Mouse (Mus musculus) R1 (cell line): Measurements from ENCODE around the gene Appl2.
A peak's percentile ranks its signal among the peaks of the same experiment; 100 is the strongest.
"Not testable (repeated sequence)": the region's sequence is repeated elsewhere in the genome, so short reads cannot be mapped to it uniquely, and the experiment has no call there.

Source experiments
- DNase-seq: peaks from one replicate; pipeline ENCODE4 v3.0.0-alpha.2; 2018; ENCODE audit warnings: low read depth, low spot score

Appl2 gene

DNA sequence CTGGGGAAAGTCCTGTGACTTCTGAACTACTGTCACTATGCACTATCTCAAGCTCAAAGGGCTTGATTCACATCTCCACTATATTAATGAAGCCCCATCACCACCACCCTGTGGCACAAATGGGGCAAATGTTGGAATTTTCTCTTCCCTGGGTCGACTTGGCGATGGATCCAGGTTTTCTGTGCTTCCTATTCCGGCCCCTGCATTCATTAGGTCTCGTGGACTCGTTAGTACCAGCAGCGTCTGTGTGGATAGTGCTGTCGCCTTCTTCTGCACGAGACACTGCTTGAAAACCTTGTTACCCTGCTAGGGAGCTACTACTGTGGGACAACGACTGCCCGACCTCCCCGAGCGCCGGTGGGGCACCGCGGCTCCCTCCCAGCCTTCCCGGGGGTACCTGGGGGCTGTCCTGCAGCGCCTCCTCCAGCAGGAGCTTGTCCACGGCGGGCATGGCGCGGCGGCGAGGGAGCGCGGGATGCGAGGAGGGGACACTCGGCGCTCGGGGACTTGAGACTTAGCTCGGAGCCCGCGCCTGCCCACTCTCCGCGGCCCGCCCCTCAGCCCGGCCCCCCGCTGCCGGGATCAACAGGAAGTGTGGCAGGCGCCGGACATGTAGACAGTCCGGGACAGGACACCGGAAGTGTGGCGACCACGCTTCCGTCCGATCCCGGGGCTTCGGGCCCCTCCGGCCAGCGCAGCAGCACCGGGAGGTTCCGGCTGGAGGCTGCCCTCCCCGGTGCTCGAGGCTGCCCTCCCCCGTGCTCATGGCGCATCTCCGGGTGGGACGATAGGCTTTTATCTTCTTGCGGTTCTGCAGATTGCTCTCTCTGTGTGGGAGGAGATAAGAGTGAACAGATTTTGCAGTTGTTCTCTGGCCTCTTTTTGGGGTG is at the start of gene Appl2:
Gene Appl2, minus strand, starts transcription at position 608 of the 890 bp plus-strand sequence.
- peak; percentile 80 for DNase-seq

DNA sequence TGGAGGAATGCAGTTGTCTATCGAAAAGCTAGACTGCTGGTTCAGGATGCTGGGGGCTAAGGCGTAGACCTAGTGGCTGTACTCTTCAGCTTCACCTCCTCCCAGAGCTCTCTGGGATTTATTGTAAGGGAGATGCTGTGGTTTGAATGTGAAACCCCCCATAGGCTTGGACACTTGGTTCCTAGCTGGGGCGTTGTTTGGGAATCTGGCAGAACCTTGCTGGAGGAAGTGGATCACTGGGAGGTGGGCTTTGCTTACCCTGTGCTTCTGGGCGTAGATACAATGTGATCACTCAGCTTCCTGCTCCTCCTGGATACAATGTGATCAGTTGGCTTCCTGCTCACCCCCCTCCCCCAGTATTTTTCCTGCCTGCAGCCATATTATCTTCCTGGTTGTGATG is 47.7 kb upstream of the Appl2 start:
- peak; percentile 56 for DNase-seq

DNA sequence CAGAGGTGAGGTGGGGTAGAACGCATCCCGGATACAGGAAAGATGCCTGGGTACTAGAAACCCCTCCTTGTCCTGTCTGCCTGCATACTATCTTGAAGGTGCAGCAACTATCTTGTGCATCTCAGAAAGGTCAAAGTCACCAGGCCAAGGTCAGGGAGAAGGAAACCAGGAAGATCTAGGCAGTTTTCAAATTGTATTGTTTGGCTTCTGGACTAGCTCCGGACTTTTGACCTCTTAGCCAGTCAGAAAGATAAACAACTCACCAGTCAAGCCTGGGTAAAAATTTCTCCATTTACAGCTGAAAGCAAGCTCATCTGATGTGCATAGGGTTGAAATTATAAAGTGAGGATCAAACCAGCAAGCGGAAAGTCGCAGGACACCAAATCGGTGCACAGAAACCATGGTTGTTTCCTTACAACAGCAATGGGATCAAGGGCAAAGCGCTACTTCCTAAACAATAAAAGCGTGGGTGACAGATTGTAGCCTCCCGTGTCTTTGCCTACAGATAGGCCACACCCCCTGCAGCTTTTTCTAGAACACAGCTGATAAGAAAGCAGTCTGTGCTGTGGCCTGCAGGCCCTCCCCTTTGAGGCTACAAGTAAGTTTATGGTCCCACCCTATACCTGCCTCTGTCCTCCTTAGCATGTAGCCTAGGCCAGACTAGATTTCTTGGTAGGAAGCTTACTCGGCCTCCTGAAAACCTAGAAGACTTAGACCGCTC is 43.8 kb upstream of the Appl2 start:
- DNase-seq = no peak

DNA sequence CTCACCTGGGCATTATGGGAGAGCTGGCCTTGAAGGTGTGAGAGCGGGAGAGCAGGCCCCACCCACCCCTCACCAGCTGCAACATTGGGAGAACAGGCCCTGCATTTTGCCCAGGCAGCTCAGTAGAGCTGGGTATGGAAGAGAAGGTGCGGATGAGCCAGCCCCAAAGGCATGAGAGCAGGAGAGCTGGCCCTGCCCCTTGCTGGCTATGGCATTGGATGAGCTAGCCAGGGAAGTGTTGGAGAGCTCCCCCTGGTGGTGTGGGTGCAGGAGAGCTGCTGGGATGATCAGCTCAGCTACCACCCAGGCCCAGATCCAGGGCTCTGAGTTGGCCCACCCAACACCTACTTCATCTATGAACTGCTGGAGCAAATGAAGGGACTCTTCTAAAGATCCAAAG is 39.7 kb upstream of the Appl2 start:
- DNase-seq = no peak

DNA sequence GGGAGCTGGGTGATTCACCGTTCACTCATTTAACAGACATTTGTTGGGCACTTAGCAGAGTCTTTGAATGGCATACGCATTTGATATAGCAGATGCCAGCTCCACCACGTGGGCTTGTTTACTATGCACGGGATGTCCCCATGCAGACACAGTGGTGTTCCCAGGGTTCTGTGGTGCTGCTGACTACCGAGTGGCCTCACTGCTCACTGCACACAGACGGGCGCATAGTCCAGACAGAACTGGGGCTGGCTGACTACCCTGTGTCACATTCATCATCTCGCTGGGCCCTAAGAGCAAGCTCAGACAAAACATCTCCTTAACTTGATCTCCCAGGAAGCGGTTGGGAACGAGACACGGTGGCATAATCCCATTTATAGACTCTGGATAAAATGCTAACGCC is 32.8 kb upstream of the Appl2 start:
- no peak for DNase-seq

DNA sequence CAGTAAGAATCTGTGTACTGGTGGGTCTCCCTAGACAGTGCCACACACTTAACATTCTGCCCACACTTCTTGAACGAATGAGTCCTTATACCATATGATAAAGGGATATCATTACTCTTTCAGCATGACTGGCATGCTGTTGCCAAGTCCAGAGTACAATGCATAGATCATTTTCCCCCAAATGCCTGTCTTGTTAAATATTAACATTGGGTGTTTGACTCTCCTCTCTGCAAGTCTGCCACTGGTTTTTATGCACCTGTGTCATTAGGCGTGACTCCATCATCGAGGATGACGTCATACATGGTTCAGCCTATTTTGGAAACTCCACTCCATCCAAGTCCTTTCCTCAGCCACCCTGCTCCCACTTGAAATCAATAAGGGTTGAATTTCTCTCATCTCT is 18.0 kb upstream of the Appl2 start:
- DNase-seq = no peak

DNA sequence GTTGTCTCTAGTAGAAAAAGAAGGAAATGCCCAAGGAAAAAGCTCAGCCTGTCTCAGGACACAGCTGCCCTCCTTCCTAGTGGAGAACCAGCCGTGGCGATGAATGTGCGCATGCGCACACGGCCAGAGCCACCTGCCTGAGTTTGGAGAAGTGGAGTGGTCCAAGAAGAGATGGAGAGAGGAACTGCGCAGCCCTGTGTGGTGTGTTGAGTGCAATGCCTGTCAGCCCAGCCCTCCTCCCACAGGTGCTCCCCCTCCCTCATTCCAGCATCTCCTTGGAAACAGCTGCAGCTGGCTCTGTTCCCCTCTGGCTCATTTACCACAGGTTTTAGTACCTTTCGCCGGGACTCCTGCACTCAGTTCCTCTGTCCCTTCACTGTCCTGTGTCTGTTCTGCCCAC is 13.4 kb upstream of the Appl2 start:
- peak; percentile 78 for DNase-seq

DNA sequence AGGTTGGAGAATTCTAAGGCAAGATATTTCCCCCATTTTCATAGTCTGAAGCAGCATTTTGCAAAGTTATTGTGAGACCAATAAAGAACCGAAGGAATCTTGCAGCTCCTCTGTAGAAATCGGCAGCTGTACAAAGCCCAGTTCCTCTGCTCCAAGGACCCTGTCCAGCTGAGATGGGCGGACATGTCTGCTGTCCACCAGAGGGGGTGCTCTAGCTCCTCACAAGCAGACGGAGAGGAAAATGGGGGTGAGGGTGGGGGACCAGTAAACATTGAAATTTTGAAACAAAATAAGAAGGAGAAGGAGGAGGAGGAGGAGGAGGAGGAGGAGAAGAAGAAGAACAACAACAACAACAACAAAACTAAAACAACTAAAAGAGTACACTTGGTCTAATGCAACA is 12.1 kb upstream of the Appl2 start:
- DNase-seq = no peak

DNA sequence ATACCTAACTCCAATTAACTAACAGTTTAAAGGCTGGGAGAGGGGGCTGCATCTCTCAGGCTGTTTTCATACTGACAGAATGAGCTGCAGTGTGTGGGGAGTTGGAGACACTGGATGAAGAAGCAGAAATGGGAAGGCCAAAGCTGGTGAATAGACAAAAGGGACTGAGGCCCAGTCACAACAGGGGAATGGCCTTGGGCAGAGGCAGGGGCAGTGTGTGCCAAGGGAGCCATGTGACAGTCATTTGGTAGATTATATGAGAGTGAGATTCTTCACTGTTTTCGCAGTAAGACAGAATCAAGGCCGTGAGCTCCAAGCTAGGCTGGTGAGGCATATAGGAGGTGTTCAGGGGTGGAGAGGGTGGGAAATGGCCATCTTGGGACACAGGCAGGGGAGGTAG is 6.1 kb upstream of the Appl2 start:
- DNase-seq = no peak

DNA sequence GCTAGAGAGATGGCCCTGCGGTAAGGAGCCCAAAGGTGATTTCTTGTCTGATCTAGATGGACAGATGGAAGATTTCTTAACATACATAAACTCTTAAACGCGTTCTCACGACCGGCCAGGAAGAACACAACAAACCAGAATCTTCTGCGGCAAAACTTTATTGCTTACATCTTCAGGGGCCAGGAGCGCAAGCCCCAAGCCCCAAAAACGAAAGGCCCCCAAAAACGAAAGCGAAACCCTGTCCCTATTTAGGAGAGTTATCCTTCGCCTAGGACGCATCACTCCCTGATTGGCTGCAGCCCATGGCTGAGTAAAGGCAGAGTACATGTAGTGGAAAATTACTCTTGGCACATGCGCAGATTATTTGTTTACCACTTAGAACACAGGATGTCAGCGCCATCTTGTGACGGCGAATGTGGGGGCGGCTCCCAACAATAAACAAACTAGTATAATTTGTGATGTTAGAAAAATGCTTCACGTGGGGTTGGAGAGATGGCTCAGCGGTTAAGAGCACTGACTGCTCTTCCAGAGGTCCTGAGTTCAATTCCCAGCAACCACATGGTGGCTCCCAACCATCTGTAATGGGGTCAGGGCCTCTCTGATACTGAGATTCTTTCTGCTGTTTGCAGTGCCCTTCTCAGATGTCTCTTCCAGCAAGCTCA is 3.8 kb upstream of the Appl2 start:
- DNase-seq = not testable (repeated sequence)

DNA sequence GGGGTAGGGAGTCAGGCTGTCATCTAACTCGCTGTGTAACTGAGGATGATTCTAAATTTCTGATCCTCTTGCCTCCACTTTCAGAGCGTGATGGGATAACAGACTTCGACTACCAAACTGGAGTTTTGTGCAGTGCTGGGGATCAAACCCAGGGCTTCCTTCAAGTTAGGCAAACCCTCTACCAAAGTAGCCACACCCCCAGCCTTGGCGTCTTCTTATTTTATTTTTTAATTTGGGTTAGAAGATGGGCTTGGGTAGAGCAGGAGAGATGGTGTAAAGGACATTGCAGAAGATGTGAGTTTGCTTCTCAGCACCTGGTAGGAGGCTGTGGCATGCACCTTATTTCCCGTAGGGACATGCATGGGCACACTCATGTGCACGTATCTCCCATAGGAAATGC is 499 bp upstream of the Appl2 start:
- no peak for DNase-seq

DNA sequence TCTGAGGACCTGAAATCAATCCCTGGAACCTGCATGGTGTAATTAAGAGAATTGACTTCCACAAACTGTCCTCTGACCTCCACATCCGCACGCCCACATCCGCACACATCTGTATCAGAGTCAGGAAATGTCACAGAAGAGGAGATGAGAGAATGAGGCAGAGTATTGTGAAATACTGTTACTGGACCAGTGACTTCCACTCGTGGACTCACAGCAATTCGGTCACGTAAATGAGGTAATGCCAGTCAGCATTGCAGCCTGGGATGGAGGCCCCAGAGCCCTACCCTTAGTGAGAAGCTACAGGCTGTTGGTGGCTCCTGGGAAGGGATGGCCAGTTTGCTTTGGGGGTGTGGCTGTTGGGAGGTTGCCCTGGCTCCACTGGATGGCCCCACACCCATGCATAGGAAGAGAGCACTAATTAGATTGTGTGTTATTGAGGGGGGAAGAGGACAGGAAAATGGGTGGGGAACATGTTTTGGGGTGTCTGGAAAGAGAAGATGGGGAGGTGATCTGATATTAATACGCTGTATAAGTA is 2.1 kb downstream of the Appl2 start:
- no peak for DNase-seq

DNA sequence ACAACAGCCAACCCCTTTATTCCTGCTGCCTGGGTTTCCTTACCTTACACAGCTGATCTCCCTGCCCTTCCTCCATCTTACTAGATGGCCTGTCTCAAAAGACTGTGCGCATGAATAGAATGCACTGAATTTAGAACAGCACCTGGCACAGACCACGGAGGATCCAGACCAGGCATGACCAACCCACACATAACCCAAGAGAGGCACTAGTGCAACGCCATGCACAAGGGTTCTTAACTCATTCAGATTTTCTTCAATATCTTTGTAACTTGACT is 2.9 kb downstream of the Appl2 start:
- no peak for DNase-seq

DNA sequence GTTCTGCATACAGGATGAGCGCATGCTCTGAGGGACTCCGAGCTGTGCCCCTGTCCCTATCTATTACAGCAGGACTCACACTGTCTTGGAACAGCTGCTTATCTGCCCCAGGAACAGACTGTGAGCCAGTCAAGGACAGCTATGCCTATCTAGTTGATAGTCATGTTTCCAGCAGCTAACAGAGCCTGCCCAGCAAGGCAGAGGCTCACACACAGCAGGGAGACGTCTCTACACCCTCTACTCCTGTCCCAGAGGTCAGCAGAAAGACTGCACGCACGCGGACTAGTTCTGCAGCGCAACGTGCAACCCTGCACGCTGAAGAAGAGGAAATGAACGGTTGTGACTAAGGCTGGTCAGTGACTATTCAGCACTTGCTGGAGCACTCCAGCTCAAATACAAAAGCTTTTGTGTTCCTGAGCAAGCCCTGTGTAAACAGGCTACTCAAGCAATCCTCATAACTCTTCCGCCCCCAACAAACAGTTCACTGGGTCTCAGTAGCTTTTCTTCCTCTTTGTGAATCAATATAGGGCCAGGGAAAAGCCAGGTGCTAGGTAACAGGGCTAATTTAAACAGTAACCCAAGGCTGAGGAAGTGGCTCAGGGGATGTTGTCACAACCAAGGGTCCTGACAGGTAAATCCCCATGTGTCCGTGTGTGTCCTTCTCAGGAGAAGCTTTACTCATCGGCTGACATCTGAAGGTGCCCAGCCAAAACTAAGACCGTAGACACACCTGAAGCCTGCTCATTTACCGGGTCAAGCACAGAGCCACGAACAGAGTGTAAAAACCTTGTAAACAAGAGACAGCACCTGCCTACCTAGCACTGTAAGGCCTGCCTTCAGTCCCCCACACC is 3.4 kb downstream of the Appl2 start:
- peak; percentile 17 for DNase-seq

DNA sequence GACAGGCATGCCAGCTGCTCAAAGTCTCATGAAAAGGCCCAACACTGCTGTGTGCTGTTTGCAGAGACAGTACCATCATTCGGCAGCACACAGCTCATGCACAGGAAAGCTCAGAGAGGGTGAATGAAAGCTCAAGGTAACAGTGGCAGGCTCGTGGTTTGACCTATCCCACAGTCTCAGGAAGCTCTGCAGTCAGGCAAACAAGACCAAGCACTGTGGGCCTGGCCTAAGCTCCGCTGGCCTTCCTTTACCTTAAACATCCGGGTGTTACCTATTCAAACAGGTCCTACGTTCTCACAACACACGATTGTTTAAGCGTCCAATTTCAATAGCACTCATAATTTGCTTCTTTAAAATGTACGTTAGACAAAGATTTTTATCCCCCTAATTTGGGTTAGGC is 4.4 kb downstream of the Appl2 start:
- no peak for DNase-seq

DNA sequence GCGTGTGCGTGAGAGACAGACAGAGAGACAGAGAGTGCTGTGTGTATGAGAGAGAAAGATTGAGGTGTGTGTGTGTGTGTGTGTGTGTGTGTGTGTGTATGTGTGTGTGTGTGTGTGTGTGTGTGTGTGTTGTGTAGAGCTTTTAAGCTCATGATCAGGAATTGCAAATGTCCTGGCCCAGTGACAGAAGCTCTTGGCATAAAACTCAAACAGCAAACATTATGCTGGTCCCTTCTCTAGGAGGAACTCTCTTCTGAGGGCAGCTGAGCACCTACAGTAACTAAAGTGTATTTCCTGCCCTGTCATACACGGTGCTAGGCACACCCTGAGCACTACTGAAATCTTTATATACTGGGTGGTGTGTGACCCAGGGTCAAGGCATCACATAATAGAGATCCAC is 6.9 kb downstream of the Appl2 start:
- no peak for DNase-seq

DNA sequence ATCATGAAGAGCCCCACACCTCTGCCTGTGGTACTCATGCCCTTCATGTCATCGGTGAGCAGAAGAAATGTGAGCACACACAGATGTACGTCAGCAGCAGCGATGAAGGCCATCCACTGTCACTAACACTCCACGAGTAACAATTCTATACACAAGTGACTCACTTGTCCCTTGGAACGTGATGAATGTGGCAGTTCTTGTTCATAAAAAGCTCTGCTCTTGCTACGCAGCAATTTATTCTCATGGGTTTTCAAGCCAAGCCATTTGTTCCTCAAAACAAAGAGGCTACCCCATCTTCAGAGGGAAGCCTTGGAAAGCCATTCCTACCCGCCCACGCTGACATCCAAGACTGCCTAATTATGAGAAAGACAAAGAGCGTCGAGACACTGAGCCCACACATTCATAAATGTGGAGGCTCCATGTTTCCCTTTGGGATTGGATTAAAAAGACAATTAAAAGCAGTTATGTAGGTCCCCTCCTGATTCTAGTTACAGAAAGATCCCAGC is 8.6 kb downstream of the Appl2 start:
- DNase-seq = no peak

DNA sequence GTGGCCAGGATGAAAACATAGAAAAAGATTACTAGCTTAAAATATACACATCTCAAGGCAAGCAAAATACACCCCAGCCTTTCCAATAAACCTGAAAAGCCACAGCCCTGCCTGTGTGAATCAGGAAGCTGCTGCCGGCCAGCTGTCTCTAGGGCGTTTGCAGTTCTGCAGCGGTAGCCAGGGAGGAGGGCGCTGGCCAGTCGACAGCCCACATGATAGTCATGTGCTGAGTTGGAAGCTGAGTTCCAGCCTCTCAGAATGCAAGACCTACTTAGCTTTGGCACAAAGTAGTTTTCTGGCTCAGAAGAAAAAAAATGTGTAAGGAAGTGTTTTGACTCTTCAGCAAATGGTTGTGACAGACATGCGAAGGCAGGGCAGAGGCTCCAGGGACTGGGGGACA is 11.2 kb downstream of the Appl2 start:
- DNase-seq = no peak

DNA sequence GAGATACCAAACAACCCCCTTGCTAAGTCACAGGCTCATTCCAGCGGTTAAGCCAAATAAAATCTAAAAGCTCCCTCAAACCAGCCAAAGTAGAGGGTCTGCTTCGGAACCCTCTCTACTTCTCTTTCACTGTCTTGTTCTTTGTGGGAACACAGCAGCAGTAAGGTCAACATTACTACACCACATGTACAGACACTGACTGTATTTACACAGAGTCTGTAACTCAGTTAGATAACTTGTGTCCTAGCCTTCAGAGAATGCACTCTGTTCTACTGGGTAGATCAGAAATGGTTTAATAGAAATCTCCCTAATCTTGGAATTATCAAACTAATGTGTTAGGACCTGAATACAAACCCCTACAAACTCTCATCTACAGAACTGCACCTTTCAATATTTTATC is 12.3 kb downstream of the Appl2 start:
- DNase-seq = no peak

DNA sequence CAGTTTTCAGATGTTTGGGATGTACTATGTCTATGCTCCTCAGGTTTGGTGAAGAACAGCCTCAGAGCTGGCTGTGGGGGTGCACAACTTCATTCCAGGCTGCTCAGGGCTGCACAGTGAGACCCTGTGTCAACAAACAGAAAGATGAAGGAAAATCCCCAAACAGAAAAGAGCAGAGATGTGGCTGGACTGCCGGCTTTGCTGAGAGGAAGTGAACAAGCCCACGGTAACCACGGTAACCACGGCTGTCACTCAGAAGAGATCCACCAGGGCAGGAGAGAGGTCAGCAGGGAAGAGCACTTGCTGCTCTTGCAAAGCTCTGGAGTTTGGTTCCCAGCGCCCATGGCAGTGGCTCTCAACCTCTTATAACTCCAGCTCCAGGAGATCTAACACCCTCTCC is 14.1 kb downstream of the Appl2 start:
- DNase-seq = peak; percentile 30

DNA sequence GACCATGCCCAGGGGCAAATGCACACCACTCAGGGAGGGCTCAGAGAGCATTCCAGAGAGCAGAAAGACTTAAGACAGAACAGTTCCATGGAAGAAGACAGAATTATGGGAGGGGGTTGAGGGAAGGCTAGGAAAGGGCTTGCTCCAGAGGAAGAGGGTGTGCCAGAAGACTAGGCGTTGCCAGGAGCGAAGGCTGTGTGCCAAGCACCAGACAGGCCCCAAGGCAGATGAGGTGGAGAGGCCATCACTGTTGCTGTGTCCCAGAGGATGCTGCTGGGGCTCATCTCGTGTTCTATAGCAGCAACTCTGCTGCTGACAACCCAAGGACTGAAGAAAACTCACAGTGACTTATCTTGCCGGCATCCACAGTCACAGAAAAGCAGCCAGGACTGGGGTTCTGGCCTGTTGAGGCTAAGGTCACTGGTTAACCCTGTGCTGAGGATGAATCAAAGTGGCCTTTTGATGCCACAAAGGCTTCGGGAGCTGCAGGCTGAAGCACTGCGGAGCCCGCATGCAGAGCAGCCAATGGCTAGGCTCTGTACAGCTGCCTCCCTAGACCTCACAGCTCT is 15.6 kb downstream of the Appl2 start:
- no peak for DNase-seq
